Mouse (Mus musculus) frontal cortex, postnatal 25 days (tissue): ENCODE data around the gene Cdk5r1.
A peak's percentile ranks its signal among the peaks of the same experiment; 100 is the strongest.
"Not testable (repeated sequence)": the region's sequence is repeated elsewhere in the genome, so short reads cannot be mapped to it uniquely, and the experiment has no call there.

Experiments used
- DNase-seq, 2 experiments: peaks; one replicate each; pipeline ENCODE4 v3.0.0; 2022; ENCODE audit warnings: low spot score in 2 of 2

Cdk5r1 gene

GRCm38 (mm10) chr11:80476222-80477189, at the start of gene Cdk5r1:
Gene Cdk5r1 (plus strand): TSS chr11:80477023.
- DNase-seq: peak; percentile 73 to 81

- DNase-seq: peak; percentile 85 to 87
Measured at GRCm38 (mm10) chr11:80428381-80429008, 48.3 kb upstream of the Cdk5r1 start, which contains the start of gene Psmd11. Gene Psmd11 (plus strand): TSS chr11:80428615.

GRCm38 (mm10) chr11:80429009-80429475, 47.8 kb upstream of the Cdk5r1 start:
- DNase-seq: no peak

- no peak for DNase-seq
Measured at GRCm38 (mm10) chr11:80429500-80430166, 47.2 kb upstream of the Cdk5r1 start.

GRCm38 (mm10) chr11:80430366-80430910, 46.4 kb upstream of the Cdk5r1 start:
- DNase-seq: no peak

GRCm38 (mm10) chr11:80446916-80447315, 29.9 kb upstream of the Cdk5r1 start:
- DNase-seq: no peak

- no peak for DNase-seq
Measured at GRCm38 (mm10) chr11:80449859-80450258, 27.0 kb upstream of the Cdk5r1 start.

- DNase-seq: no peak
Measured at GRCm38 (mm10) chr11:80452242-80452641, 24.6 kb upstream of the Cdk5r1 start.

GRCm38 (mm10) chr11:80453198-80453597, 23.6 kb upstream of the Cdk5r1 start:
- DNase-seq: no peak

- not testable (repeated sequence) for DNase-seq
Measured at GRCm38 (mm10) chr11:80463605-80464130, 13.2 kb upstream of the Cdk5r1 start.

GRCm38 (mm10) chr11:80471836-80472605, 4.8 kb upstream of the Cdk5r1 start:
- DNase-seq: no peak

GRCm38 (mm10) chr11:80474175-80474691, 2.6 kb upstream of the Cdk5r1 start:
- no peak for DNase-seq

GRCm38 (mm10) chr11:80474846-80475245, 2.0 kb upstream of the Cdk5r1 start:
- DNase-seq: no peak

GRCm38 (mm10) chr11:80475544-80475943, 1.3 kb upstream of the Cdk5r1 start:
- DNase-seq: no peak

- no peak for DNase-seq
Measured at GRCm38 (mm10) chr11:80477341-80478199, 747 bp downstream of the Cdk5r1 start.

- no peak for DNase-seq
Measured at GRCm38 (mm10) chr11:80478694-80479412, 2.0 kb downstream of the Cdk5r1 start.

GRCm38 (mm10) chr11:80479425-80479824, 2.6 kb downstream of the Cdk5r1 start:
- no peak for DNase-seq

GRCm38 (mm10) chr11:80479906-80480866, 3.4 kb downstream of the Cdk5r1 start:
- no peak for DNase-seq
